Mouse (Mus musculus): ENCODE results near the gene Fam163b.

DNA sequence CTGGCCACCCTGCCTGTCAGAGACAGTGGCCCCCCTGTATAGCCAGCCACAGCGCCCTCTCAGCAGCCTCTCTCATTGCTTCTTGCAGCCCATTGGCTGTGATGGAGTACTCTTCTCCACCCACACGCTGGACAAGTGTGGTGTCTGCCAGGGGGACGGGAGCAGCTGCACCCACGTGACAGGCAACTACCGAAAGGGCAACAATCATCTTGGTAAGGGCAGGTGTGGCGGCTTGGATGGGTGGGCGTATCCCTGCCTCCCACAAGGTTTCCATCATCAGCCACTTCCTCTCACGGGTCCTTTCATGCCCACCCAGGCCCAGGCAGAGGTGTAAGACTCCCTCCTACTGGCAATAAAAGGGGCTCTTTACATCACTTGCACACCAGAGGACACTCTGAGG lies 57.3 kb downstream of the Fam163b start:
- TF ChIP-seq POLR2A (IDR thresholded peaks at IDR 0.05; ENCODE audit: extremely low read depth, insufficient read depth, low read length) (no peak), CTCF (IDR thresholded peaks at IDR 0.05; ENCODE audit: extremely low read depth, insufficient read depth, low read length) (no peak)
